Mouse (Mus musculus): Measurements from ENCODE around the gene Ankrd65. TPM values are rescaled to one million over a fixed set of nuclear protein-coding genes. Genes with fewer than 3 reads are reported as not detected.
A peak's percentile ranks its signal among the peaks of the same experiment; 100 is the strongest.
"Not testable (repeated sequence)": the region's sequence is repeated elsewhere in the genome, so short reads cannot be mapped to it uniquely, and the experiment has no call there.

Ankrd65 gene
- polyA plus RNA-seq, 1 experiment from 2014 or later = not detected

DNA sequence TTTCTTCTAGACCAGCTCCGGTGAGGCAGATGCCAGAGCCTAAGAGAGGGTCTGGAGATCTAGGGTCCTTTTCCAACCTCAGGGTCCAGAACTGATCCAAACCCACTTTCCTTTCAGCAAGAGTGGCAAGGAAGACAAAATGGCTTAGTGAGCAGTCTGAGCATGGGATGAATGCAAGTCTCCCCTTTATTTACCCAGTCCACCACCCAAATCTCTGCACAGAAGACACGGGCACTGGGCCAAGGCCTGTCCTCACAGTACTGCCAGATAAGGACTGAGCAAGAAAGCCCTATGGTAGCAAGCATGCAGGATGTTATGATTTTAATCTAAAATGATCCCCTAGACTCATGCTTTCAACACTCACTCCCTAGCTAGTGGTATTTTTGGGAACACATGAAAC is 12.4 kb upstream of the Ankrd65 start:
- 90% methylated on average over 2 of the region's 2 CpGs for WGBS
- Histone ChIP-seq H3K9ac (no peak overlapping the region), H3K27ac (no peak overlapping the region)

GRCm38 (mm10) chr4:155779498-155779897 is 10.7 kb upstream of the Ankrd65 start:
- peaks cover 16% of the 10 kb centered on the region for H3K4me1 ChIP-seq
- no peaks in the 10 kb centered on the region for H3K36me3 ChIP-seq (ENCODE audit: poor library complexity, severe bottlenecking)
- H3K27ac ChIP-seq = no peak overlapping the region
- H3K9ac ChIP-seq = no peak overlapping the region
- no peak overlapping the region for H3K4me3 ChIP-seq
- H3K9me3 ChIP-seq (replicated peaks) = no peaks in the 10 kb centered on the region
- WGBS = 85% methylated on average over 4 of the region's 4 CpGs
- H3K27me3 ChIP-seq = peaks cover 18% of the 10 kb centered on the region
- ATAC-seq = no peak
- no peak overlapping the region for H3K4me2 ChIP-seq

More for the DNA sequence above, 12.4 kb upstream of the Ankrd65 start:
- peaks cover 30% of the 10 kb centered on the region for H3K27me3 ChIP-seq
- ATAC-seq = no peak
- peaks cover 16% of the 10 kb centered on the region for H3K4me1 ChIP-seq
- no peak overlapping the region for H3K4me3 ChIP-seq
- no peaks in the 10 kb centered on the region for H3K9me3 ChIP-seq (replicated peaks)
- H3K36me3 ChIP-seq (ENCODE audit: poor library complexity, severe bottlenecking) = no peaks in the 10 kb centered on the region
- no peak overlapping the region for H3K4me2 ChIP-seq

DNA sequence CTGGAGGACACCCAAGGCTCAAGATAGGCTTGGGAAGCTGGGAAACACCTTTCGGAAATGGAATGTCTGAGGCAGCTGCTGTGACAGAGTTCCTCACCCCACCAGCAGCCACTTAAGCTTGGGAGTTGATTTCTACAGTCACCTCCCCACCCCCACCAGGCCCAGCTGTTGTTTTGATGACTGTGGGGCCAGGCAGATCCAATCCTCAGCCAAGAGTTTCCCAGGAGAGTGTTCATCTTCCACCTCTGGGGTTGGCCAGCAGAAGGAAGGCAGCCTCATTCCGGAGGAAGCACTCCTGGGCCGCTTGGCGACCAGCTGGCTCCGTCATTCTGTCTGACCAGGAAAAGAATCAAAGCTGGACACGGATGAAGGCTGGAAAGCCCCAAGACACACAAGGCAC is 9.3 kb upstream of the Ankrd65 start:
- H3K4me1 ChIP-seq = peaks cover 15% of the 10 kb centered on the region
- WGBS = 45% methylated on average over 6 of the region's 6 CpGs
- H3K36me3 ChIP-seq (ENCODE audit: poor library complexity, severe bottlenecking) = no peaks in the 10 kb centered on the region

DNA sequence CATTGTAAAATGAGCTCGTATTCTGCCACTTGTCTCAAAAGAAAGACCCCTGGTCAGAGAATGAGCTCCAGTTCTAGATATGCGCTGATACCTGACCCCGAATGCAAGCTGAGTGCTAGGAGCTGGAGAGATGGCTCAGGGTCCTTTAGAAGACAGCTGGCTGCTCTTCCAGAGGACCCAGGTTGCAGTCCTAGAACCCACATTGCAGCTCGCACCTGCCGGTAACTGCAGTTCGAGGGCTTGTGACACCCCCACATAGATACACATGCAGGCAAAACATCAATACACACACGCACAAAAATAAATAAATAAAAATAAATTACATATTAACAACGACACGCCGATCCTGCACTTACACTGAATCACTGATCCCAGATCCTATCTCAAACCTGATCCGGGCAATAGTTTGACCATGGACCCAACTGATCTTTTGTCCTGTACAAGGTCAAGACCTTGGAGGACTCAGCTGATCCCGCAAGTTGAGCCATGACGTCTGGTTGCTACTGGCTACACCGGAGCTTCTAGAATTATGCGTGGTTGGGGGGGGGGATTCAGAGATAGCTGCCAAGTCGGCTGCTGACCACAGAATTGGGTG is 6.7 kb upstream of the Ankrd65 start:
- Histone ChIP-seq H3K9me3 (replicated peaks) (no peaks in the 10 kb centered on the region), H3K4me1 (peaks cover 15% of the 10 kb centered on the region), H3K9ac (peak overlapping the region; percentile 84), H3K4me2 (peak overlapping the region; percentile 80), H3K27me3 (no peaks in the 10 kb centered on the region), H3K36me3 (ENCODE audit: poor library complexity, severe bottlenecking) (no peaks in the 10 kb centered on the region), H3K4me3 (peak overlapping the region; percentile 65), H3K27ac (no peak overlapping the region; the same call in 1 of the 2 replicates)
- no peak for ATAC-seq
- 42% methylated on average over 16 of the region's 16 CpGs for WGBS

More for the DNA sequence above, 9.3 kb upstream of the Ankrd65 start:
- H3K9me3 ChIP-seq (replicated peaks) = no peaks in the 10 kb centered on the region
- H3K27ac ChIP-seq = no peak overlapping the region
- no peak for ATAC-seq
- H3K4me3 ChIP-seq = no peak overlapping the region
- no peak overlapping the region for H3K4me2 ChIP-seq
- no peak overlapping the region for H3K9ac ChIP-seq
- H3K27me3 ChIP-seq = peaks cover 8% of the 10 kb centered on the region; the same call in 1 of the 2 replicates

GRCm38 (mm10) chr4:155784081-155784701 is 6.0 kb upstream of the Ankrd65 start:
- peak overlapping the region; percentile 65 for H3K4me3 ChIP-seq
- no peaks in the 10 kb centered on the region for H3K27me3 ChIP-seq
- no peaks in the 10 kb centered on the region for H3K9me3 ChIP-seq (replicated peaks)
- under 1% methylated on average over 50 of the region's 52 CpGs for WGBS
- ATAC-seq = peak; percentile 92
- H3K36me3 ChIP-seq (ENCODE audit: poor library complexity, severe bottlenecking) = no peaks in the 10 kb centered on the region
- peak overlapping the region; percentile 81 for H3K27ac ChIP-seq
- H3K4me2 ChIP-seq = peak overlapping the region; percentile 80
- H3K9ac ChIP-seq = peak overlapping the region; percentile 84
- peaks cover 15% of the 10 kb centered on the region for H3K4me1 ChIP-seq

- ATAC-seq = no peak
- WGBS = 81% methylated on average over 10 of the region's 10 CpGs
- Histone ChIP-seq H3K27me3 (no peaks in the 10 kb centered on the region), H3K4me3 (no peak overlapping the region), H3K9ac (no peak overlapping the region), H3K4me2 (no peak overlapping the region), H3K36me3 (ENCODE audit: poor library complexity, severe bottlenecking) (no peaks in the 10 kb centered on the region), H3K9me3 (replicated peaks) (no peaks in the 10 kb centered on the region), H3K27ac (no peak overlapping the region), H3K4me1 (peaks cover 15% of the 10 kb centered on the region)
Measured at GRCm38 (mm10) chr4:155785246-155785645, 5.0 kb upstream of the Ankrd65 start.

DNA sequence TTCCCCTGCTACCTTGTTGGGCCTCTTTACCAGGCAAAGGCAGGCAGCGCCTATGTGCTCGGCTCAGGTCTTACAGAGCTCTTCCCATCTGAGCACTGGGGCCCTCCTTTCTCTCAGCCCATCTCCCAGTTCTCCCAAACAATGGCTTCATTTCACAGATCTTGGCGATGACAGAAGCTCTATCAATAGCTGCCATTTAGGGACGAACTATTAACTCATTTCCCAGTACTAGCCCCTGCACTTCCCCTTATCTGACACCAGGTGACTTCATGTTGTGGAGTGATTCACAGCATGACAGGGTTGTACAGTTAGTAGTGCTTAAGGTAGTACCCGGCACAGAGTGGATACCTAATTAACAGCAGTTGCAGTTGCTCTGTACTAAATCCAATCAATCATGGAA is 4.4 kb upstream of the Ankrd65 start, which contains the start of gene Tmem88b:
TSS of gene Tmem88b (minus strand) at position 56 of the 400 bp plus-strand sequence.
- H3K27ac ChIP-seq = no peak within 1 kb of the TSS
- H3K27me3 ChIP-seq = no peaks in the 10 kb centered on the region
- H3K9me3 ChIP-seq (replicated peaks) = no peaks in the 10 kb centered on the region
- H3K4me1 ChIP-seq = peaks cover 15% of the 10 kb centered on the region
- H3K36me3 ChIP-seq (ENCODE audit: poor library complexity, severe bottlenecking) = no peaks in the 10 kb centered on the region
- 64% methylated on average over 5 of the region's 5 CpGs for WGBS
- no peak for ATAC-seq
- H3K9ac ChIP-seq = peak within 1 kb of the TSS; percentile 84; the same call in 1 of the 2 replicates
- H3K4me2 ChIP-seq = peak within 1 kb of the TSS; percentile 80
- H3K4me3 ChIP-seq = peak within 1 kb of the TSS; percentile 65

- H3K9me3 ChIP-seq (replicated peaks) = no peaks in the 10 kb centered on the region
- H3K4me2 ChIP-seq = no peak overlapping the region
- H3K36me3 ChIP-seq (ENCODE audit: poor library complexity, severe bottlenecking) = no peaks in the 10 kb centered on the region
- no peak overlapping the region for H3K4me3 ChIP-seq
- 79% methylated on average over 3 of the region's 3 CpGs for WGBS
- ATAC-seq = no peak
- H3K27me3 ChIP-seq = peaks cover 10% of the 10 kb centered on the region
- no peak overlapping the region for H3K9ac ChIP-seq
- no peak overlapping the region for H3K27ac ChIP-seq
- H3K4me1 ChIP-seq = peaks cover 13% of the 10 kb centered on the region
Measured at GRCm38 (mm10) chr4:155788300-155788699, 1.9 kb upstream of the Ankrd65 start.

DNA sequence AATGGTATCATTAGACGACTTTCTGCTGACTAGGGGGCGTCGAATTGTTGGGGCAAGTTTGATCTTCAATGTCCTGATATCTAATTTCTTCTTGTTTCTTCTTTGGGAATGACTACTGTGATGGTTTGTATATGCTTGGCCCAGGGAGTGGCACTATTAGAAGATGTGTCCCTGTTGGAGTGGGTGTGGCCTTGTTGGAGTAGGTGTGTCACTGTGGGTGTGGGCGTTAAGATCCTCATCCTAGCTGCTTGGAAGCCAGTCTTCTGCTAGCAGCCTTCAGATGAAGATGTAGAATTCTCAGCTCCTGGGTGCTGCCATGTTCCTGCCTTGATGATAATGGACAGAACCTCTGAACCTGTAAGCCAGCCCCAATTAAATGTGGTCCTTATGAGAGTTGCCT is 1.4 kb upstream of the Ankrd65 start:
- WGBS = 86% methylated on average over 4 of the region's 4 CpGs
- peaks cover 10% of the 10 kb centered on the region for H3K27me3 ChIP-seq

DNA sequence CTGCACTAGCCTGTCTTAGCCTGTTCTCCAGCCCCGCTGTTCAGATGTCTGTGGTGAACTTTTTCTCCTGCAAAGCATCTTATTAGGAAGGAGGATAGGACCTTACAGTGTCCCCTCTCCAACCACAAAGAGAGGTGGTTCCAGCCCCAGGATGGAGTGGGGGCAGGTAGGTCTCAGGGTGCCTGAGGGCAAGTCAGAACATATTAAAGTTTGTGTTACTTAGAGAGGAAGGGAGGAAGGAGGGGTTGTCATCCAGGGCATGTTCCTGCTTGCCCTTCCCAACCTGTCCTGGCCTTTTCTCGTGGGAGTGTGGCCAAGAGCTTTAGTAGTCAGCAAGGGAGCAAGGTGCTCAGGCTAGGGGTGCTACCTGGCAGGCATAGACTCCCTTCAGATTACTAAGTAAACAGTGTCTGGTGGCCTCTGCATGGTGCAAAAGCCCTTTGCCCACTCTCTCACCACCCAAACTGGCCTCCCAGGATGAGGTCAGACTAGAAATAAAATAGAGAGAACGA is 467 bp downstream of the Ankrd65 start:
- no peaks in the 10 kb centered on the region for H3K9me3 ChIP-seq (replicated peaks)
- no peak for ATAC-seq
- no peak overlapping the region for H3K9ac ChIP-seq
- H3K4me1 ChIP-seq = no peaks in the 10 kb centered on the region
- peaks cover 10% of the 10 kb centered on the region for H3K27me3 ChIP-seq
- H3K36me3 ChIP-seq (ENCODE audit: poor library complexity, severe bottlenecking) = no peaks in the 10 kb centered on the region
- no peak overlapping the region for H3K27ac ChIP-seq
- no peak overlapping the region for H3K4me3 ChIP-seq
- WGBS = 70% methylated on average over 3 of the region's 3 CpGs
- no peak overlapping the region for H3K4me2 ChIP-seq

More for the DNA sequence above, 1.4 kb upstream of the Ankrd65 start:
- H3K27ac ChIP-seq; H3K4me3 ChIP-seq; ATAC-seq; H3K9me3 ChIP-seq (replicated peaks); H3K9ac ChIP-seq; H3K4me1 ChIP-seq; H3K36me3 ChIP-seq (ENCODE audit: poor library complexity, severe bottlenecking); H3K4me2 ChIP-seq: not testable (repeated sequence)

- no peak overlapping the region for H3K4me2 ChIP-seq
Measured at GRCm38 (mm10) chr4:155791240-155791933, 1.1 kb downstream of the Ankrd65 start.

GRCm38 (mm10) chr4:155793730-155794129 is 3.5 kb downstream of the Ankrd65 start:
- H3K9me3 ChIP-seq (replicated peaks) = no peaks in the 10 kb centered on the region
- no peak for ATAC-seq
- H3K36me3 ChIP-seq (ENCODE audit: poor library complexity, severe bottlenecking) = no peaks in the 10 kb centered on the region
- H3K4me3 ChIP-seq = no peak overlapping the region
- WGBS = 79% methylated on average over 2 of the region's 2 CpGs
- peaks cover 10% of the 10 kb centered on the region for H3K27me3 ChIP-seq
- no peak overlapping the region for H3K27ac ChIP-seq
- H3K9ac ChIP-seq = no peak overlapping the region
- H3K4me2 ChIP-seq = no peak overlapping the region
- no peaks in the 10 kb centered on the region for H3K4me1 ChIP-seq

More at GRCm38 (mm10) chr4:155791240-155791933, 1.1 kb downstream of the Ankrd65 start:
- WGBS = 79% methylated on average over 24 of the region's 24 CpGs
- Histone ChIP-seq H3K27me3 (peaks cover 10% of the 10 kb centered on the region), H3K4me3 (no peak overlapping the region), H3K9me3 (replicated peaks) (no peaks in the 10 kb centered on the region), H3K36me3 (ENCODE audit: poor library complexity, severe bottlenecking) (no peaks in the 10 kb centered on the region), H3K9ac (no peak overlapping the region), H3K27ac (no peak overlapping the region), H3K4me1 (no peaks in the 10 kb centered on the region)
- no peak for ATAC-seq
